Mouse (Mus musculus) limb, embryonic 12.5 days (tissue): ENCODE measurements around the gene Hesx1. TPM values are rescaled to one million over a fixed set of nuclear protein-coding genes. Genes with fewer than 3 reads are reported as not detected.
A peak's percentile ranks its signal among the peaks of the same experiment; 100 is the strongest.

Experiments used
- ATAC-seq: fragments of 200-750 bp; cut with Nextera tagmentation; 2 replicates; pipeline ENCODE4 v1.8.0; 2017; ENCODE audit warnings: low read depth, moderate TSS enrichment; ENCODE audit not compliant: insufficient number of reproducible peaks, insufficient read depth, low FRiP score, low TSS enrichment
- H3K27ac ChIP-seq: fragments of 300-500 bp; sonication (generic); 2 replicates; pipeline ENCODE4 v1.5.1; 2016; ENCODE audit warnings: mild to moderate bottlenecking, moderate library complexity
- H3K27me3 ChIP-seq: fragments of 300-500 bp; sonication (generic); 2 replicates; pipeline ENCODE4 v1.6.1; 2016; ENCODE audit warnings: mild to moderate bottlenecking, moderate library complexity
- H3K36me3 ChIP-seq: fragments of 300-500 bp; sonication (generic); 2 replicates; pipeline ENCODE4 v1.6.1; 2016; ENCODE audit warnings: mild to moderate bottlenecking, moderate library complexity
- H3K4me1 ChIP-seq: fragments of 300-500 bp; sonication (generic); replicated peaks from 2 replicates; pipeline ENCODE4 v1.6.1; 2016
- H3K4me2 ChIP-seq: fragments of 300-500 bp; sonication (generic); 2 replicates; pipeline ENCODE4 v1.6.1; 2016; ENCODE audit warnings: mild to moderate bottlenecking, moderate library complexity
- H3K4me3 ChIP-seq: fragments of 300-500 bp; sonication (generic); replicated peaks from 2 replicates; pipeline ENCODE4 v1.5.1; 2016; ENCODE audit warnings: mild to moderate bottlenecking
- H3K9ac ChIP-seq: fragments of 300-500 bp; sonication (generic); replicated peaks from 2 replicates; pipeline ENCODE4 v1.6.1; 2016; ENCODE audit warnings: mild to moderate bottlenecking, moderate library complexity
- H3K9me3 ChIP-seq: fragments of 300-500 bp; sonication (generic); 2 replicates; pipeline ENCODE4 v1.6.1; 2016; ENCODE audit warnings: mild to moderate bottlenecking, moderate library complexity
- whole genome bisulfite sequencing: fragments of 180-500 bp; shearing (Covaris S2); methylation state at CpG from one replicate; pipeline ENCODE4 v1.1.7; 2016; 5-methylcytosine and 5-hydroxymethylcytosine counted together
- polyA plus RNA-seq: library from polyadenylated mRNA; unstranded; fragments of >200 nt; fragmentation: Nextera tagmentation; extraction: Ambion mirVana; gene quantifications from 2 replicates; pipeline ENCODE4 v1.2.1, GENCODE M21; 2016

Hesx1 gene
- polyA plus RNA-seq, 1 experiment from 2014 or later: not detected

DNA sequence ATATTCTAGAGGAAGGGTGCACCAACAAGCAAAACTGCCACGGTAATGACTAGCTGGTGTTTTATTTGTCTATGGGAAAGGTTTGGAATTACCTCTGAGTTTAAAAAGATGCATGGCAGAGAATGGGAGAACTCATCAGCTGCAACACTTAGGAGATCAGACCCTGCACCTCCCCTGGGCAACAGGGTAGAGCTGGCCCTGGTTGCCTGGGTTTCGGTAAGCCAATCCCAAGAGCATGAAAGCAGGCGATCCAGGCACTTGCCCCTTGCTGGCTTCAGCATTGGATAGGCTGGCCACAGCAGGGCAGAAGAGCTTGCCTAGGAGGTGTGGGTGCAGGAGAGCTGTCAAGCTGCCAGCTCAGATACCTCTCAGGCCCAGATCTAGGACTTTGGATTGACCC is 14.4 kb upstream of the Hesx1 start:
- Histone ChIP-seq H3K4me2 (no peak overlapping the region), H3K9ac (no peak overlapping the region), H3K36me3 (no peaks in the 10 kb centered on the region), H3K27me3 (no peaks in the 10 kb centered on the region), H3K4me1 (0 out of 2 replicates have a peak, but pooled peaks cover 2% of the 10 kb centered on the region), H3K27ac (no peak overlapping the region), H3K4me3 (no peak overlapping the region), H3K9me3 (peaks cover 14% of the 10 kb centered on the region)
- 92% methylated on average over 3 of the region's 3 CpGs for WGBS
- ATAC-seq: no peak

DNA sequence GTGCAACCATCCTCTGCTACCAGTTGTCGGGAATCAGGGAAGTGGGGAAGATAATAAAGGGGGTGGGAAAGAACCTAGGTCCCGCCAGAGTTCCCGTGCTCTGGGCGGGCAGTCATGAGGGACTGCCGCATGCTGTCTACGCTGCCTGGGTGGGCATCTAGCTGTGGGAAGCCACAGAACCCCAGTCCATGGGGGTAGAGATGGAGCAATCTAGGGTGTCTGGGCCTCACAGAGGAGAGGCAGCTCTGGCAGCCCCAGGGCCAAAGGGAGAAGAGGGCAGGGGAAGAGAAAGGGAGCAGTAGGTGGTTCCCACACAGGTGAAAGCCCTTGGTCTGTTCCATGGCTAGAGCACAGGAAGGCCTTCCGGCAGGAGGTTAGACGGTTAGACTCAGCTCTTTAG is 13.2 kb upstream of the Hesx1 start:
- Histone ChIP-seq H3K27me3 (no peaks in the 10 kb centered on the region), H3K4me2 (no peak overlapping the region), H3K27ac (no peak overlapping the region), H3K4me3 (no peak overlapping the region), H3K36me3 (no peaks in the 10 kb centered on the region), H3K4me1 (0 out of 2 replicates have a peak, but pooled peaks cover 2% of the 10 kb centered on the region), H3K9me3 (peaks cover 14% of the 10 kb centered on the region), H3K9ac (no peak overlapping the region)
- ATAC-seq: no peak
- 94% methylated on average over 8 of the region's 8 CpGs for WGBS

DNA sequence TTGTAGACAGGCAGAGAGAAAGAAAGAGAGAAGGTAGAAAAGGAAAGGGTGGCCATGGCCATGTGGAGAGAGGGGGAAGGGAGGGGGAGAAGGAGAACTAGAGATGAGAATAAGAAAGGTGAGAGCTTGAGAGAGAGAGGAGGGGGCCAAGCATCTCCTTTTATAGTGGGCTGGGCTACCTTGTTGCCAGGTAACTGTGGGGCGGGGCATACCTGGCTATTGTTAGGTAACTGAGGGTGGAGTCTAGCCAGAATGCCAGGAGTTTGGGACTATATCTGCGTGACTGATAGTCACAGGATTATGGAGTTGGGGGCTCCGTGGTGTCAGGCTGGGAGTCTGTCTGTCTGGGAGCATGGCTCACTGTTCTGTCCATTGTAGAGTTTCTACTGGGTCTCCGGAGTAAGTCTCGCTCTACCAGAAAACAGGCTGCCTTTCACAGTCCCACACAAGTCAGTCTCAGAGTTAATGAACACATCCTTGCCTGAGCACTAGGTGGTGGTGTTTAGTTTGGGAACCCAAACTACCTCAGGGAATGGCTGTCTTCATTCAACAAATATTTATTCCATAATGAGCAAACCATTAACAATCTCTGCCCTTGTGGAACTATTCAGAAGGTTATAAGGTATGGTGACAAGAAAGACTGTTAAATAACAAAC is 12.6 kb upstream of the Hesx1 start:
- Histone ChIP-seq H3K36me3 (no peaks in the 10 kb centered on the region), H3K9me3 (peaks cover 14% of the 10 kb centered on the region), H3K4me3 (no peak overlapping the region), H3K27ac (no peak overlapping the region), H3K4me1 (0 out of 2 replicates have a peak, but pooled peaks cover 2% of the 10 kb centered on the region), H3K9ac (no peak overlapping the region), H3K27me3 (no peaks in the 10 kb centered on the region), H3K4me2 (no peak overlapping the region)
- no peak for ATAC-seq
- WGBS: 72% methylated on average over 5 of the region's 5 CpGs

DNA sequence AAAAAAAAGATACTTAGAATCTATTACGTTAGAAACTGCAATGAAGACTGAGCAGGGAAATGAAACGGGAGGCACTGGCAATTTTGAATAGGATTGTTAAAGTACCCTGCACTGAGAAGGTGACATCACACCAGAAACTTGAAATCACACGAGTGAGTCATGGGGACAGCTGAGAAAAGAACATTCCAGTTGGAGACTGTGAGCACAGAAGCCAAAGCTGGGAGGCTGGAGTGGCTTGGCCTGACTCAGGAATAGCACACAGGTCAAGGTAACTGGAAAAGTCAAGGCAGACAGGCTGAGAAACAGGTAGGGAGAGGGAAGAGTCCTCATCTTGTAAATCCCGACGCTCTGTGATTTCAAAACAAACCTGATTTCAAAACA is 12.1 kb upstream of the Hesx1 start:
- ATAC-seq: no peak
- H3K4me2 ChIP-seq: no peak overlapping the region
- whole genome bisulfite sequencing: 80% methylated on average over 5 of the region's 5 CpGs
- no peaks in the 10 kb centered on the region for H3K36me3 ChIP-seq
- H3K9ac ChIP-seq: no peak overlapping the region
- no peak overlapping the region for H3K4me3 ChIP-seq
- no peaks in the 10 kb centered on the region for H3K27me3 ChIP-seq
- H3K9me3 ChIP-seq: peaks cover 14% of the 10 kb centered on the region
- H3K27ac ChIP-seq: no peak overlapping the region
- 0 out of 2 replicates have a peak, but pooled peaks cover 2% of the 10 kb centered on the region for H3K4me1 ChIP-seq

DNA sequence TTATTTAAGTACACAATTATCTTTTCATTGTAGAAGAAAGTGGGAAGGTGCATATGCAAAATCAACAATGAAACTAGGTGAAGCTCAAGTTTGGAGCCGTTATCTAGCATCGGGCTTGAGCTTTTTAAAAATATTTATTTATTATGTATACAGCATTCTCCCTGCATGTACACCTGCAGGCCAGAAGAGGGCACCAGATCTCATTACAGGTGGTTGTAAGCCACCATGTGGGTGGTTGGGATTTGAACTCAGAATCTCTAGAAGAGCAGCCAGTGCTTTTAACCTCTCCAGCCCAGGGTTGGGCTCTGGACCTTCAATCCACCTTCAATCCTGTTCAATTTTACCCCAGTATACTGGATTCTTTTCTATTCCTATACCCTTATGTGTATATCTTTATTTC is 5.5 kb upstream of the Hesx1 start:
- no peaks in the 10 kb centered on the region for H3K9me3 ChIP-seq
- no peaks in the 10 kb centered on the region for H3K36me3 ChIP-seq
- H3K27ac ChIP-seq: no peak overlapping the region
- H3K9ac ChIP-seq: no peak overlapping the region
- H3K27me3 ChIP-seq: no peaks in the 10 kb centered on the region
- no peak overlapping the region for H3K4me2 ChIP-seq
- no peak overlapping the region for H3K4me3 ChIP-seq
- H3K4me1 ChIP-seq: peaks cover 5% of the 10 kb centered on the region
- no peak for ATAC-seq
- 79% methylated on average over 2 of the region's 2 CpGs for WGBS

DNA sequence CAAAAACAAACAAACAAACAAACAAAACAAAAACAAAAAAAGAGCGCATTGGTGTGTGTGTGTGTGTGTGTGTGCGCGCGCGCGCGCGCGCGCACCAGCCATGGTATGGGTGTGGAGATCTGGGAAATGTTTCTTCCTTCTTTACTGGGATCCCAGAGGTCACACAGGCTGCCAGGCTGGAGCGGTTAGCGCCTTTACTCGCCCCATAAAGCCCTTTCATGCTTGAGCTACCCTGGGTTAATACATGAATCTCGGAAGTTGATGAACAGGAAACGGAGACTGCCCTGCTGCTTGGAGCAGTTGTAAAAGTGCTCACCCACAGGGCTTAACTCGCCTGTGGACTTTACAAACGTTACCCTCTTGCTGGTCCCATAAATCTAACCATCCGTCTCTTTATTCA is 2.6 kb upstream of the Hesx1 start:
- H3K9ac ChIP-seq: no peak overlapping the region
- peaks cover 11% of the 10 kb centered on the region for H3K4me1 ChIP-seq
- H3K27ac ChIP-seq: no peak overlapping the region
- WGBS: 46% methylated on average over 18 of the region's 18 CpGs
- H3K4me3 ChIP-seq: no peak overlapping the region
- H3K36me3 ChIP-seq: no peaks in the 10 kb centered on the region
- no peak for ATAC-seq
- H3K9me3 ChIP-seq: no peaks in the 10 kb centered on the region
- H3K27me3 ChIP-seq: no peaks in the 10 kb centered on the region
- H3K4me2 ChIP-seq: peak overlapping the region; percentile 15; the same call in 1 of the 2 replicates

DNA sequence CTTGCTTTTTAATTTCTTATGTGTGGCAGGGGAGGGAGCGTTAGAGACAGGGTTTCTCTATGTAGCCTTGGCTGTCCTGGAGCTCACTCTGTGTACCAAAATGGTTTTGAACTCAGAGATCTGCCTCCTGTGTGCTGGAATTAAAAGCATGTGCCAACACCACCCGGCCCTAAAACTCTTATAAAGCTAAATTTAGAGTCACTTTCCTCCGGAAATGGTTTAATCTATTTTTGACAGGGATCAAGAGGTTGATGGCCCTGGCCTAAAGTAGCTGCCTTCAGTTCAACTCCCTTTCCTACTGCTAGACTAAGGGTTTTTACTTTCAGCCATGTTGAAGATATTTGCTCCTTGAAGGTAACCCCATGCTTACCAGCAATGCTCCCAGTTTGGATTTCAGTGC is 789 bp upstream of the Hesx1 start:
- no peak overlapping the region for H3K9ac ChIP-seq
- H3K4me3 ChIP-seq: no peak overlapping the region
- H3K27ac ChIP-seq: no peak overlapping the region
- WGBS: 27% methylated on average over 3 of the region's 3 CpGs
- ATAC-seq: no peak
- no peaks in the 10 kb centered on the region for H3K9me3 ChIP-seq
- no peaks in the 10 kb centered on the region for H3K27me3 ChIP-seq
- no peaks in the 10 kb centered on the region for H3K36me3 ChIP-seq
- H3K4me1 ChIP-seq: peaks cover 11% of the 10 kb centered on the region
- no peak overlapping the region for H3K4me2 ChIP-seq

DNA sequence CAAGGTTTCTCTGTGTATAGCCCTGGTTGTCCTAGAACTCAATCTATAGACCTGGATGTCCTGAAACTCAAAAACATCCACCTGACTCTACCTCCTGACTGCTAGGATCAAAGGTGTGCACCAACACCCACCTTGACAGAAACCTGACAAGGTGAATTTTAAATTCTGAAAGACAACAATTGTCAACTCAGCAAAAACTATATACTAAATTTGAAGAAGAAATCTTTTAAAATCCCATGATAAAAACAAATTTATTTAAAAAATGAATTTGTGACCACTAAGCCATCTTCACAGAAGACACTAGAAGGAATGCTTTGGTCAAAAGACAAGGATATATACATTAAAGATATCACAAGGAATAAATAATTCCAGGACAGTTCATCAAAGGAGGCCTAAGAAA is 2.0 kb downstream of the Hesx1 start:
- Histone ChIP-seq H3K4me2 (no peak overlapping the region), H3K27ac (no peak overlapping the region), H3K36me3 (no peaks in the 10 kb centered on the region), H3K4me1 (peaks cover 19% of the 10 kb centered on the region), H3K9ac (no peak overlapping the region), H3K27me3 (no peaks in the 10 kb centered on the region), H3K9me3 (no peaks in the 10 kb centered on the region), H3K4me3 (no peak overlapping the region)
- no peak for ATAC-seq

DNA sequence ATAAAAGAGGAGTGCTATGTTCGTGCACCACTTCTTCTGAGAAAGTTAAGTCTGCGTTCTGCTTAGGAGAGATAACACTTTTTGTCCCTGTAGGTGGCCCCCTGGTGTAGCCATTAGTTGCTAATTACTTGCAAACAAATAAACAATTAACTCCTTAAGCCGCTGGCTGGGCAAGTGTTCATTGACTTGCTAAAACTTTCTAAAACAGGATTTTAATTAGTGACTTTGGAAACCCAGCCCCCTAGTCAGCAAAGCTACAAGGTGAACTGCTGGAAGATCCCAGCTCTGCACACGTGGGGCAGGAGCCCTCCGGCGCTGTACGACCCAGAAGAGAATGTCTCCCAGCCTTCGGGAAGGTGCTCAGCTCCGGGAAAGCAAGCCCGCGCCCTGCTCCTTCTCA is 6.2 kb downstream of the Hesx1 start:
- peak overlapping the region; percentile 44 for H3K4me2 ChIP-seq

DNA sequence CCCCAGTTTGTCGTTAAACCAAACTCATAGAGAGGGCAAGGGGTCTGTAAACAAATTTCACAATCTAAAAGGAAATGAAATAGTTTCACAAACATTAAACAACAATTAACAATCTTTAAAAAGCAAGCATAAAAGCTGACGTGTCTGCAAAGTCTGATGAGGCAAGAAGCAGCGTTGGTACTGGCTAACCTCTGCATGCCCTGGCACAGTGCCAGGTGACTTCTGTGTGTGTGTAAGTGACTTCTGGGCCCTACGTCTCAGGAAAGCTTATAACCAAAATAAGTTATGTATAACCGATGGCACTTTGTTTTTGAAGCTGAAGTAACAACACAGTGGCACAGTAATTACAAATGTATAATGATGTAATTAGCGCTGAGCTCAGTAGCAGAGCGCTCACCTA is 10.7 kb downstream of the Hesx1 start:
- Histone ChIP-seq H3K4me1 (peaks cover 8% of the 10 kb centered on the region; the same call in 1 of the 2 replicates), H3K27me3 (peaks cover 6% of the 10 kb centered on the region; the same call in 1 of the 2 replicates), H3K9ac (no peak overlapping the region), H3K4me2 (no peak overlapping the region), H3K36me3 (no peaks in the 10 kb centered on the region), H3K4me3 (no peak overlapping the region), H3K9me3 (no peaks in the 10 kb centered on the region), H3K27ac (no peak overlapping the region)
- no peak for ATAC-seq
- 63% methylated on average over 7 of the region's 7 CpGs for WGBS

More for the DNA sequence above, 6.2 kb downstream of the Hesx1 start:
- no peaks in the 10 kb centered on the region for H3K27me3 ChIP-seq
- H3K4me3 ChIP-seq: peak overlapping the region; percentile 12; the same call in 1 of the 2 replicates
- H3K4me1 ChIP-seq: peaks cover 8% of the 10 kb centered on the region; the same call in 1 of the 2 replicates
- under 1% methylated on average over 11 of the region's 11 CpGs for WGBS
- no peaks in the 10 kb centered on the region for H3K36me3 ChIP-seq
- H3K9me3 ChIP-seq: no peaks in the 10 kb centered on the region
- ATAC-seq: no peak
- no peak overlapping the region for H3K27ac ChIP-seq
- no peak overlapping the region for H3K9ac ChIP-seq

DNA sequence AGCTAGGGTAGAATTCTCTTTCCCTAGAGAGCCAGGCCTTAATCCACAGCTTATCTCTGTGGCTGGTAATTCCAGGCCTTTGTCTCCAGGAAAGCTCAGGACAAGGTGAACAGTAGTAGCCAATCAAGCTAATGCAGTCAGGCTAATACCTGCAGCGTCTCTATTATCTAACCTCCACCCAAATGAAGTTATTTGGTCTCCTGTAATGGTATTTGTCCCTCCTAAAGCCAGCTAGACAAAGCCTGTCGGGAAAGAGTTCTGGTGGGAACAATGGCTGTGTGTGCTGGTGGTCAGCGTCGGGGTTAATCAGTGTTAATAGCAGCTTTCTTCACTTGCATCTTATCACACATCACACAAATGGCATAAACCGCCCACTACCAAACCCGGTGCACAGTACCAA is 11.7 kb downstream of the Hesx1 start:
- no peak for ATAC-seq
- Histone ChIP-seq H3K4me1 (0 out of 2 replicates have a peak, but pooled peaks cover under 1% of the 10 kb centered on the region), H3K27me3 (peaks cover 6% of the 10 kb centered on the region; the same call in 1 of the 2 replicates), H3K27ac (no peak overlapping the region), H3K9ac (no peak overlapping the region), H3K4me2 (no peak overlapping the region), H3K4me3 (no peak overlapping the region), H3K9me3 (no peaks in the 10 kb centered on the region), H3K36me3 (no peaks in the 10 kb centered on the region)
- WGBS: 45% methylated on average over 6 of the region's 6 CpGs

DNA sequence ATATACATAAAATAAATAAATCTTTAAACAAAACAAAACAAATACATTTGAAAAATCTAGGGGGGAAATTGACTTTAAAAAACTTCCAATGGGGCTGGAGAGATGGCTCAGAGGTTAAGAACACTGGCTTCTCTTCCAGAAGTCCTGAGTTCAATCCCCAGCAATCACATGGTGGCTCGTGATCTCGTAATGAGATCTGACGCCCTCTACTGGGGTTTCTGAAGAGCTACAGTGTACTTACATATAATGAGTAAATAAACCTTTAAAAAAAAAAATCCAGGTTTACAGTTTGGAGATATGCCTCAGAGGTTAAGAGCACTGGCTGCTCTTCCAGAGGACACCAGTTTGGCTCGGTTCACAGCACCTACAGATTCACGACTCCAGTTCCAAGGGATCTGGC is 17.3 kb downstream of the Hesx1 start:
- no peak for ATAC-seq
- H3K9me3 ChIP-seq: no peaks in the 10 kb centered on the region
- 80% methylated on average over 5 of the region's 5 CpGs for WGBS
- H3K27ac ChIP-seq: no peak overlapping the region
- no peak overlapping the region for H3K4me2 ChIP-seq
- H3K27me3 ChIP-seq: no peaks in the 10 kb centered on the region
- H3K9ac ChIP-seq: no peak overlapping the region
- no peak overlapping the region for H3K4me3 ChIP-seq
- peaks cover 4% of the 10 kb centered on the region; the same call in 1 of the 2 replicates for H3K4me1 ChIP-seq
- H3K36me3 ChIP-seq: no peaks in the 10 kb centered on the region
